Mouse (Mus musculus) gastrocnemius, postnatal 14 days (tissue): ENCODE data around the gene Mcrip2. TPM values are rescaled to one million over a fixed set of nuclear protein-coding genes. Genes with fewer than 3 reads are reported as not detected.
A peak's percentile ranks its signal among the peaks of the same experiment; 100 is the strongest.

Source experiments
- DNase-seq: peaks from one replicate; pipeline ENCODE4 v3.0.0; 2021; ENCODE audit warnings: mixed read lengths
- intact Hi-C: fragments of 180-260 bp; cut with DNase I; formaldehyde crosslinking; loops from one replicate; pipeline ENCODE4 v1.15.1; 2025; ENCODE audit warnings: low total_unique reads
- long read RNA-seq, 2 experiments: library from polyadenylated mRNA; stranded (forward); transcript quantifications; one replicate each; pipeline ENCODE4 v2.0.0; 2021
- total RNA-seq, 2 experiments: library from RNA; stranded (reverse); gene quantifications; 2 replicates each; pipeline ENCODE4 v1.2.3; 2021

Gene Mcrip2
- 10 to 100 TPM; 52.3 to 73.3 TPM for total RNA-seq
- long read RNA-seq, experiment 1, transcript Mcrip2-201 (5 exons, 842 nt), result major isoform, 33 of 41 reads
- long read RNA-seq, experiment 1, partial matches to known transcripts, result 5 of 41 reads
- long read RNA-seq, experiment 1, other reads (novel, unspliced or antisense), result 2 of 41 reads
- long read RNA-seq, experiment 2, transcript Mcrip2-201 (5 exons, 842 nt), result major isoform, 36 of 46 reads
- long read RNA-seq, experiment 2, partial matches to known transcripts, result 4 of 46 reads
- long read RNA-seq, experiment 2, other reads (novel, unspliced or antisense), result 4 of 46 reads

GRCm38 (mm10) chr17:25868601-25869191, at the start of gene Mcrip2:
Gene Mcrip2 (minus strand): TSS chr17:25868764.
- peak; percentile 83 for DNase-seq
- intact Hi-C loops, result no loop called here

- no peak for DNase-seq
- intact Hi-C loops, result no loop called here
Observed at GRCm38 (mm10) chr17:25918037-25918750, 49.6 kb upstream of the Mcrip2 start.

- DNase-seq, result no peak
- intact Hi-C loops, result no loop called here
Observed at GRCm38 (mm10) chr17:25916931-25917647, 48.5 kb upstream of the Mcrip2 start.

GRCm38 (mm10) chr17:25914295-25914694, 45.7 kb upstream of the Mcrip2 start:
- intact Hi-C loops, result no loop called here
- DNase-seq, result no peak

GRCm38 (mm10) chr17:25913877-25914275, 45.3 kb upstream of the Mcrip2 start:
- DNase-seq, result no peak
- intact Hi-C loops, result no loop called here

GRCm38 (mm10) chr17:25913186-25913876, 44.8 kb upstream of the Mcrip2 start:
- no peak for DNase-seq
- intact Hi-C loops, result no loop called here

- intact Hi-C loops, result no loop called here
- DNase-seq, result no peak
Observed at GRCm38 (mm10) chr17:25911816-25912215, 43.3 kb upstream of the Mcrip2 start.

- DNase-seq, result no peak
- intact Hi-C loops, result no loop called here
Observed at GRCm38 (mm10) chr17:25907640-25908039, 39.1 kb upstream of the Mcrip2 start.

GRCm38 (mm10) chr17:25903061-25903460, 34.5 kb upstream of the Mcrip2 start:
- intact Hi-C loops, result no loop called here
- no peak for DNase-seq

GRCm38 (mm10) chr17:25900193-25900592, 31.6 kb upstream of the Mcrip2 start:
- DNase-seq, result no peak
- intact Hi-C loops, result no loop called here

- DNase-seq, result no peak
- intact Hi-C loops, result loop anchor here (2.0 kb wide), 1 partner anchor 115 kb away; no protein-coding TSS in a partner anchor
Observed at GRCm38 (mm10) chr17:25895891-25896290, 27.3 kb upstream of the Mcrip2 start.

GRCm38 (mm10) chr17:25895415-25895814, 26.9 kb upstream of the Mcrip2 start:
- DNase-seq, result no peak
- intact Hi-C loops, result loop anchor here (2.0 kb wide), 1 partner anchor 115 kb away; no protein-coding TSS in a partner anchor

GRCm38 (mm10) chr17:25893975-25894617, 25.5 kb upstream of the Mcrip2 start:
- DNase-seq, result peak; percentile 69
- intact Hi-C loops, result loop anchor here (2.0 to 5.0 kb wide), 2 partner anchors 33 to 117 kb away; no protein-coding TSS in a partner anchor

GRCm38 (mm10) chr17:25888837-25889236, 20.3 kb upstream of the Mcrip2 start:
- no peak for DNase-seq
- intact Hi-C loops, result no loop called here

GRCm38 (mm10) chr17:25887467-25887866, 18.9 kb upstream of the Mcrip2 start:
- no peak for DNase-seq
- intact Hi-C loops, result no loop called here

GRCm38 (mm10) chr17:25886806-25887205, 18.2 kb upstream of the Mcrip2 start:
- no peak for DNase-seq
- intact Hi-C loops, result no loop called here

GRCm38 (mm10) chr17:25885636-25886035, 17.1 kb upstream of the Mcrip2 start:
- intact Hi-C loops, result no loop called here
- DNase-seq, result no peak

GRCm38 (mm10) chr17:25883824-25884223, 15.3 kb upstream of the Mcrip2 start:
- intact Hi-C loops, result no loop called here
- no peak for DNase-seq

GRCm38 (mm10) chr17:25883268-25883667, 14.7 kb upstream of the Mcrip2 start:
- intact Hi-C loops, result no loop called here
- DNase-seq, result no peak
